Mouse (Mus musculus) kidney, adult 2 months (tissue): ENCODE measurements around the gene Ptprf. TPM values are rescaled to one million over a fixed set of nuclear protein-coding genes. Genes with fewer than 3 reads are reported as not detected.

Source experiments
- DNase-seq: peaks from one replicate; pipeline ENCODE4 v3.0.0; 2021
- H3K27ac ChIP-seq: fragments of 200-500 bp; 2 replicates; pipeline ENCODE4 v1.5.1; 2012; ENCODE audit warnings: low read depth, low read length, control low read depth, inconsistent platforms; ENCODE audit not compliant: insufficient read depth
- H3K27me3 ChIP-seq: fragments of 200-500 bp; replicated peaks from 2 replicates; pipeline ENCODE4 v1.6.1; 2012; ENCODE audit warnings: mild to moderate bottlenecking, moderate library complexity, low read length, inconsistent platforms; ENCODE audit not compliant: control insufficient read depth, insufficient read depth
- H3K36me3 ChIP-seq: fragments of 200-500 bp; 2 replicates; pipeline ENCODE4 v1.6.1; 2012; ENCODE audit warnings: mild to moderate bottlenecking, moderate library complexity, low read length, inconsistent platforms; ENCODE audit not compliant: control insufficient read depth, insufficient read depth
- H3K4me1 ChIP-seq: fragments of 200-500 bp; 2 replicates; pipeline ENCODE4 v1.6.1; 2011; ENCODE audit warnings: low read length; ENCODE audit not compliant: control insufficient read depth, insufficient read depth
- H3K4me3 ChIP-seq: fragments of 200-500 bp; 2 replicates; pipeline ENCODE4 v1.5.1; 2011; ENCODE audit warnings: mild to moderate bottlenecking, low read depth, low read length, control low read depth; ENCODE audit not compliant: insufficient read depth
- CTCF ChIP-seq: fragments of 200-500 bp; conservative IDR thresholded peaks from 2 replicates; pipeline ENCODE4 v1.5.1; 2011; ENCODE audit warnings: low read depth, mild to moderate bottlenecking, control low read depth, low read length, moderate library complexity, mixed read lengths; ENCODE audit not compliant: insufficient read depth, insufficient read length
- POLR2A ChIP-seq: fragments of 200-500 bp; IDR thresholded peaks from one replicate; pipeline ENCODE4 v1.6.1; 2011; ENCODE audit warnings: low read depth, low read length, control low read depth
- WGBS: fragments of 180-500 bp; shearing (Covaris S2); methylation state at CpG from one replicate; pipeline ENCODE4 v1.1.7; 2018; 5-methylcytosine and 5-hydroxymethylcytosine counted together
- polyA plus RNA-seq: library from polyadenylated mRNA; depleted of rRNA; stranded (reverse); fragments of >200 nt; gene quantifications from 2 replicates; pipeline ENCODE4 v1.2.3, GENCODE M21; 2012; rRNA removed

The Ptprf gene
- polyA plus RNA-seq, 1 experiment, result 89.9 TPM

GRCm38 (mm10) chr4:118179467-118180300 is 111.5 kb downstream of the Ptprf start, which contains the start of gene Kdm4a:
Gene Kdm4a (minus strand): TSS chr4:118180043.
- TF ChIP-seq POLR2A (no peak), CTCF (no peak)
- WGBS, result under 1% methylated on average over 38 of the region's 38 CpGs
- peak; percentile 99 for DNase-seq

GRCm38 (mm10) chr4:118178952-118179466 is 112.2 kb downstream of the Ptprf start:
- peaks cover 9% of the 10 kb centered on the region; the same call in 1 of the 2 replicates for H3K4me1 ChIP-seq
- WGBS, result under 1% methylated on average over 12 of the region's 12 CpGs
- H3K36me3 ChIP-seq, result peaks cover 6% of the 10 kb centered on the region; the same call in 1 of the 2 replicates
- peak overlapping the region; percentile 87 for H3K4me3 ChIP-seq
- TF ChIP-seq POLR2A (no peak), CTCF (no peak)
- H3K27me3 ChIP-seq, result no peaks in the 10 kb centered on the region
- H3K27ac ChIP-seq, result peak overlapping the region; percentile 15; the same call in 1 of the 2 replicates
- DNase-seq, result no peak

More at GRCm38 (mm10) chr4:118179467-118180300, 111.5 kb downstream of the Ptprf start, which contains the start of gene Kdm4a:
- peak within 1 kb of the TSS; percentile 87 for H3K4me3 ChIP-seq
- peaks cover 9% of the 10 kb centered on the region; the same call in 1 of the 2 replicates for H3K4me1 ChIP-seq
- H3K27me3 ChIP-seq, result no peaks in the 10 kb centered on the region
- H3K36me3 ChIP-seq, result peaks cover 2% of the 10 kb centered on the region; the same call in 1 of the 2 replicates
- H3K27ac ChIP-seq, result peak within 1 kb of the TSS; percentile 98

GRCm38 (mm10) chr4:118172461-118172860 is 118.7 kb downstream of the Ptprf start:
- H3K4me1 ChIP-seq, result no peaks in the 10 kb centered on the region
- 77% methylated on average over 12 of the region's 12 CpGs for WGBS
- no peak for DNase-seq
- H3K27ac ChIP-seq, result no peak overlapping the region
- H3K4me3 ChIP-seq, result no peak overlapping the region
- peaks cover 6% of the 10 kb centered on the region; the same call in 1 of the 2 replicates for H3K36me3 ChIP-seq
- H3K27me3 ChIP-seq, result no peaks in the 10 kb centered on the region
- TF ChIP-seq CTCF, result no peak
- TF ChIP-seq POLR2A, result no peak

GRCm38 (mm10) chr4:118171006-118171405 is 120.2 kb downstream of the Ptprf start:
- Histone ChIP-seq H3K36me3 (peaks cover 9% of the 10 kb centered on the region; the same call in 1 of the 2 replicates), H3K4me3 (no peak overlapping the region), H3K4me1 (no peaks in the 10 kb centered on the region), H3K27me3 (no peaks in the 10 kb centered on the region), H3K27ac (no peak overlapping the region)
- no peak for DNase-seq
- 84% methylated on average over 9 of the region's 9 CpGs for WGBS
- TF ChIP-seq POLR2A, result no peak
- peak; percentile 47 for TF ChIP-seq CTCF

- no peak overlapping the region for H3K27ac ChIP-seq
- no peak overlapping the region for H3K4me3 ChIP-seq
- no peak for DNase-seq
- H3K4me1 ChIP-seq, result no peaks in the 10 kb centered on the region
- WGBS, result 90% methylated on average over 12 of the region's 12 CpGs
- no peaks in the 10 kb centered on the region for H3K27me3 ChIP-seq
- H3K36me3 ChIP-seq, result peaks cover 8% of the 10 kb centered on the region
- TF ChIP-seq POLR2A (no peak), CTCF (no peak)
Measured at GRCm38 (mm10) chr4:118162123-118162522, 129.1 kb downstream of the Ptprf start.

Other genes starting within 250 kb of the Ptprf start
- 49.1 and 50.7 TPM in 2 replicates for gene St3gal3, start 156.5 kb downstream of the Ptprf start, polyA plus RNA-seq
- 31.9 and 34.0 TPM in 2 replicates for gene Kdm4a, start 111.4 kb downstream of the Ptprf start, polyA plus RNA-seq
- gene Szt2, start 117.9 kb upstream of the Ptprf start, polyA plus RNA-seq, result 20.1 and 23.7 TPM in 2 replicates
- 27.6 and 31.0 TPM in 2 replicates for gene Med8, start 117.9 kb upstream of the Ptprf start, polyA plus RNA-seq
- 303 and 333 TPM in 2 replicates for gene Elovl1, start 136.7 kb upstream of the Ptprf start, polyA plus RNA-seq
- gene Cdc20, start 145.9 kb upstream of the Ptprf start, polyA plus RNA-seq, result 3.1 and 3.6 TPM in 2 replicates
- gene Mpl, start 166.1 kb upstream of the Ptprf start, polyA plus RNA-seq, result 0.03 and 0.11 TPM in 2 replicates
- 44.5 and 51.8 TPM in 2 replicates for gene Tie1, start 198.7 kb upstream of the Ptprf start, polyA plus RNA-seq
- 166 and 182 TPM in 2 replicates for gene 2610528J11Rik, start 235.6 kb upstream of the Ptprf start, polyA plus RNA-seq